Mouse (Mus musculus): ENCODE results near the gene Mtmr11. TPM values are rescaled to one million over a fixed set of nuclear protein-coding genes. Genes with fewer than 3 reads are reported as not detected.

Gene Mtmr11
- total RNA-seq, 1 experiment = 4.0 TPM

DNA sequence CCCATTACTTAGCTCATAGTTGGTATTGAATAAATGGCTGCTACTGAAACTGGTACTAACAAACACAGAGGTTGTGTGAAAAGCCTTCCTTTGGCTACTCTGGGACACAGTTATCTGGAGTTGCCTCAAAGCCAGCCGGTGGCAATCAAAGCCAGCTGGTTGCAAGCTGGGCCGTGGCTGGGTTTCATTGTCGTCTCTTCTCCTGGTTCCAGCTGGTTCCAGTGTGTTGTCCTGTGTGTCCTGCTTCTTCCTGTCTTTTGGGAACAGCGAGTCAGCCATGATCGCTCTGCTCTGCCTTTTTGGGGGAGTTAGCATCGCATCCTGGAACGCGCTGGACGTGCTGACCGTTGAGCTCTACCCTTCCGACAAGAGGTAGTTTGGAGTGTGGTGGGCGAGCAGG, 31.2 kb downstream of the Mtmr11 start:
- no peaks in the 10 kb centered on the region for H3K36me3 ChIP-seq (ENCODE audit: control insufficient read depth, insufficient read depth, low read length, poor library complexity, severe bottlenecking)
- H3K9me3 ChIP-seq (ENCODE audit: control insufficient read depth, insufficient read depth, low read depth, low read length) = no peaks in the 10 kb centered on the region
- peaks cover 0 to 3% of the 10 kb centered on the region in 2 experiments; a peak in 2 of 4 replicates for H3K4me1 ChIP-seq (ENCODE audit: control insufficient read depth in 2 of 2, insufficient read depth in 2 of 2, low read length in 2 of 2, poor library complexity in 1 of 2)
- no peak overlapping the region for H3K9ac ChIP-seq (ENCODE audit: insufficient read depth, low read depth, low read length, poor library complexity, severe bottlenecking)
- TF ChIP-seq ZNF384 (IDR thresholded peaks at IDR 0.05; ENCODE audit: low read depth, low read length) = no peak
- no peak for TF ChIP-seq HCFC1 (IDR thresholded peaks at IDR 0.05; ENCODE audit: borderline replicate concordance, insufficient read depth, low read length)
- TF ChIP-seq CHD2 (IDR thresholded peaks at IDR 0.05; ENCODE audit: low read depth, low read length) = no peak
- no peak for TF ChIP-seq ZC3H11A (IDR thresholded peaks at IDR 0.05; ENCODE audit: borderline replicate concordance, low read depth, low read length)
- TF ChIP-seq MAFK (IDR thresholded peaks at IDR 0.05; ENCODE audit: insufficient read depth, low read depth, low read length) = no peak
- no peak overlapping the region for H3K4me3 ChIP-seq (ENCODE audit: insufficient read depth in 1 of 2, low read depth in 1 of 2, low read length in 2 of 2, poor library complexity in 1 of 2, severe bottlenecking in 1 of 2)
- no peak for DNase-seq (ENCODE audit: low read depth, low spot score)
- in situ Hi-C loops (cut with MboI; ENCODE audit: low sequenced_read_pairs in 2 of 2, unreplicated experiment in 2 of 2) = no loop called here
- H3K27ac ChIP-seq (ENCODE audit: insufficient read depth, low read depth, low read length, poor library complexity, severe bottlenecking) = no peak overlapping the region

DNA sequence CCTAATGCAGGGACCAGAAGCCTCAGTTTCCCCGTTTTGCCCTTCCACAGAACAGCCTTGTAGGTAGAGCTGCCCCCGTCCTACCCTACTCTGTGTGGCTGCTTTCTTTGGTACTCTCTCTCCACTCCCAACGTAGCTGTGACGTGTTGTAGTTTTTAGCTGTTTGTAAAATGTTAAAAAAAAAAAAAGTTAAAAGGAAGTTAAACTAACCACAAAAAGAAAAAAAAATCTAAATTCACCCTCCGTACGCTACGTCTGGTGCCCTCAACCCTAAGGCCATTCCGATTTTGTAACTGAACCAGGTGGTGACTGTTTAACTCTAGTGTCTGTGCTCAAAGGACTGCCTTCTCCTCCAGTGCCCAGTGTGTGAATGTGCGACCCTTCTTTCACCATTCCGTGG, 33.2 kb downstream of the Mtmr11 start:
- H3K36me3 ChIP-seq (ENCODE audit: control insufficient read depth, insufficient read depth, low read length, poor library complexity, severe bottlenecking) = no peaks in the 10 kb centered on the region

GRCm38 (mm10) chr3:96195616-96196313, 34.0 kb downstream of the Mtmr11 start:
- in situ Hi-C loops (cut with MboI; ENCODE audit: low sequenced_read_pairs in 2 of 2, unreplicated experiment in 2 of 2) = no loop called here
- no peak for DNase-seq (ENCODE audit: low read depth, low spot score)
- TF ChIP-seq HCFC1 (IDR thresholded peaks at IDR 0.05; ENCODE audit: borderline replicate concordance, insufficient read depth, low read length) = no peak
- no peak for TF ChIP-seq CHD2 (IDR thresholded peaks at IDR 0.05; ENCODE audit: low read depth, low read length)
- TF ChIP-seq ZC3H11A (IDR thresholded peaks at IDR 0.05; ENCODE audit: borderline replicate concordance, low read depth, low read length) = no peak
- no peak for TF ChIP-seq ZNF384 (IDR thresholded peaks at IDR 0.05; ENCODE audit: low read depth, low read length)
- TF ChIP-seq MAFK (IDR thresholded peaks at IDR 0.05; ENCODE audit: insufficient read depth, low read depth, low read length) = no peak
- Histone ChIP-seq H3K36me3 (ENCODE audit: control insufficient read depth, insufficient read depth, low read length, poor library complexity, severe bottlenecking) (no peaks in the 10 kb centered on the region), H3K4me1 (ENCODE audit: control insufficient read depth in 2 of 2, insufficient read depth in 2 of 2, low read length in 2 of 2, poor library complexity in 1 of 2) (peaks cover 0 to 4% of the 10 kb centered on the region in 2 experiments; a peak in 1 of 4 replicates), H3K4me3 (ENCODE audit: insufficient read depth in 1 of 2, low read depth in 1 of 2, low read length in 2 of 2, poor library complexity in 1 of 2, severe bottlenecking in 1 of 2) (peak overlapping the region; percentile 75 to 85; a peak in 1 of 4 replicates), H3K9ac (ENCODE audit: insufficient read depth, low read depth, low read length, poor library complexity, severe bottlenecking) (peak overlapping the region; percentile 93; the same call in 1 of the 2 replicates), H3K9me3 (ENCODE audit: control insufficient read depth, insufficient read depth, low read depth, low read length) (no peaks in the 10 kb centered on the region), H3K27ac (ENCODE audit: insufficient read depth, low read depth, low read length, poor library complexity, severe bottlenecking) (no peak overlapping the region)

More for the DNA sequence above, 33.2 kb downstream of the Mtmr11 start:
- Histone ChIP-seq H3K27ac (ENCODE audit: insufficient read depth, low read depth, low read length, poor library complexity, severe bottlenecking) (no peak overlapping the region), H3K9me3 (ENCODE audit: control insufficient read depth, insufficient read depth, low read depth, low read length) (no peaks in the 10 kb centered on the region), H3K4me1 (ENCODE audit: control insufficient read depth in 2 of 2, insufficient read depth in 2 of 2, low read length in 2 of 2, poor library complexity in 1 of 2) (peaks cover 0 to 4% of the 10 kb centered on the region in 2 experiments; a peak in 1 of 4 replicates), H3K9ac (ENCODE audit: insufficient read depth, low read depth, low read length, poor library complexity, severe bottlenecking) (no peak overlapping the region), H3K4me3 (ENCODE audit: insufficient read depth in 1 of 2, low read depth in 1 of 2, low read length in 2 of 2, poor library complexity in 1 of 2, severe bottlenecking in 1 of 2) (no peak overlapping the region)
- TF ChIP-seq MAFK (IDR thresholded peaks at IDR 0.05; ENCODE audit: insufficient read depth, low read depth, low read length) (no peak), HCFC1 (IDR thresholded peaks at IDR 0.05; ENCODE audit: borderline replicate concordance, insufficient read depth, low read length) (no peak), ZNF384 (IDR thresholded peaks at IDR 0.05; ENCODE audit: low read depth, low read length) (no peak), ZC3H11A (IDR thresholded peaks at IDR 0.05; ENCODE audit: borderline replicate concordance, low read depth, low read length) (no peak), CHD2 (IDR thresholded peaks at IDR 0.05; ENCODE audit: low read depth, low read length) (no peak)
- DNase-seq (ENCODE audit: low read depth, low spot score) = no peak
- in situ Hi-C loops (cut with MboI; ENCODE audit: low sequenced_read_pairs in 2 of 2, unreplicated experiment in 2 of 2) = no loop called here

- TF ChIP-seq CHD2 (IDR thresholded peaks at IDR 0.05; ENCODE audit: low read depth, low read length) (no peak), ZNF384 (IDR thresholded peaks at IDR 0.05; ENCODE audit: low read depth, low read length) (no peak), HCFC1 (IDR thresholded peaks at IDR 0.05; ENCODE audit: borderline replicate concordance, insufficient read depth, low read length) (no peak), ZC3H11A (IDR thresholded peaks at IDR 0.05; ENCODE audit: borderline replicate concordance, low read depth, low read length) (no peak), MAFK (IDR thresholded peaks at IDR 0.05; ENCODE audit: insufficient read depth, low read depth, low read length) (no peak)
Measured at GRCm38 (mm10) chr3:96196437-96197128, 34.8 kb downstream of the Mtmr11 start.

More at GRCm38 (mm10) chr3:96196437-96197128, 34.8 kb downstream of the Mtmr11 start:
- Histone ChIP-seq H3K4me1 (ENCODE audit: control insufficient read depth in 2 of 2, insufficient read depth in 2 of 2, low read length in 2 of 2, poor library complexity in 1 of 2) (peaks cover 0 to 4% of the 10 kb centered on the region in 2 experiments; a peak in 1 of 4 replicates), H3K4me3 (ENCODE audit: insufficient read depth in 1 of 2, low read depth in 1 of 2, low read length in 2 of 2, poor library complexity in 1 of 2, severe bottlenecking in 1 of 2) (peak overlapping the region; percentile 75 to 85), H3K36me3 (ENCODE audit: control insufficient read depth, insufficient read depth, low read length, poor library complexity, severe bottlenecking) (no peaks in the 10 kb centered on the region), H3K27ac (ENCODE audit: insufficient read depth, low read depth, low read length, poor library complexity, severe bottlenecking) (peak overlapping the region; percentile 70), H3K9me3 (ENCODE audit: control insufficient read depth, insufficient read depth, low read depth, low read length) (no peaks in the 10 kb centered on the region), H3K9ac (ENCODE audit: insufficient read depth, low read depth, low read length, poor library complexity, severe bottlenecking) (peak overlapping the region; percentile 93)
- no peak for DNase-seq (ENCODE audit: low read depth, low spot score)
- in situ Hi-C loops (cut with MboI; ENCODE audit: low sequenced_read_pairs in 2 of 2, unreplicated experiment in 2 of 2) = no loop called here
